Mouse (Mus musculus) ES-E14 (cell line): Measurements from ENCODE around the gene Gm1604a.
"Not testable (repeated sequence)": the region's sequence is repeated elsewhere in the genome, so short reads cannot be mapped to it uniquely, and the experiment has no call there.

Experiments
- CHD2 ChIP-seq: IDR thresholded peaks from 2 replicates; pipeline ENCODE4 v1.6.1; 2014; ENCODE audit warnings: mild to moderate bottlenecking, low read depth, low read length, inconsistent platforms
- ZC3H11A ChIP-seq: IDR thresholded peaks from 2 replicates; pipeline ENCODE4 v1.6.1; 2012; ENCODE audit warnings: low read depth, mild to moderate bottlenecking, inconsistent platforms, low read length, borderline replicate concordance

GRCm38 (mm10) chr17:6980144-6980543, 45.2 kb upstream of the Gm1604a start:
- TF ChIP-seq CHD2, ZC3H11A: not testable (repeated sequence)
